Mouse (Mus musculus) gastrocnemius, postnatal 25 days (tissue): ENCODE measurements around the gene Sod2. TPM values are rescaled to one million over a fixed set of nuclear protein-coding genes. Genes with fewer than 3 reads are reported as not detected.
A peak's percentile ranks its signal among the peaks of the same experiment; 100 is the strongest.
"Not testable (repeated sequence)": the region's sequence is repeated elsewhere in the genome, so short reads cannot be mapped to it uniquely, and the experiment has no call there.

Experiments
- DNase-seq: peaks from one replicate; pipeline ENCODE4 v3.0.0; 2022
- long read RNA-seq, 2 experiments: library from polyadenylated mRNA; stranded (forward); transcript quantifications; one replicate each; pipeline ENCODE4 v2.0.0; 2021
- total RNA-seq, 2 experiments: library from RNA; stranded (reverse); gene quantifications; 1 replicate in 1 of 2; 2 replicates in 1 of 2; pipeline ENCODE4 v1.2.3; 2021

Gene Sod2
- total RNA-seq: 100 to 1,000 TPM; 447 to 456 TPM
- long read RNA-seq, experiment 1, full-length matches to known transcripts: 541 of 634 reads
- long read RNA-seq, experiment 1, partial matches to known transcripts: 36 of 634 reads
- long read RNA-seq, experiment 1, other reads (novel, unspliced or antisense): 57 of 634 reads
- long read RNA-seq, experiment 2, full-length matches to known transcripts: 462 of 535 reads
- long read RNA-seq, experiment 2, partial matches to known transcripts: 16 of 535 reads
- long read RNA-seq, experiment 2, other reads (novel, unspliced or antisense): 57 of 535 reads

DNA sequence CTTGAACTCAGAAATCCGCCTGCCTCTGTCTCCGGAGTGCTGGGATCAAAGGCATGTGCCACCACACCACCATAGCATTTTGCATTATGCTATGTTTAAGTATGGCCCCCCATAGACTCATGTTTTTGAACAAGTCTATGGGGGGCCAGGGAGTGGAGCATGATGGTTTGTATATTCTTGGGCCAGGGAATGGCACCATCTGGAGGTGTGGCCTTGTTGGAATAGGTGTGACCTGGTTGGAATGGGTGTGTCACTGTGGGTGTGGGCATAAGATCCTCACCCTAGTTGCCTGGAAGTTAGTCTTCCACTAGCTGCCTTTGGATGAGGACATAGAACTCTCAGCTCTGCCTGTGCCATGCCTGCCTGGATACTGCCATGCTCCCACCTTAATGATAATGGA, at the start of gene Sod2:
Sod2 (plus strand) TSS at position 301 of the 400 bp plus-strand sequence.
- DNase-seq: not testable (repeated sequence)

DNA sequence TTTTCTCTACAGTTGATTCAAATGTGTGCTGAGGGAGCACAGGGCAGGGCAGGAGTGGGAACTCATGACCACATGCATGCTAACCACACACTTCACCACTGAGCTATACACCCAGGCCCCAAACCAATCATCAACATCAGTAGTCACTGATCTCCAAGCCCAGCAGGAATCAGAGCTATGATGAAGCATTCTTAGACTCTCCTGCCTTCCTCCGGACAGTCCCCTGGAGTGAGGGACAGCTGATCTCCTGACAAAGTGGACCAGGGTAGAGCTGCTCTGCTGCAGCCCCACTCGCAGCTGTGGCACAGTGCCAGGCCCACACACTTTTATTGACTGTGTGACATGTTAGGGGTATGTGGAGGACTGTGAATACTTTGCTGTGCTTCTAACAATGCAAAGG, 47.3 kb upstream of the Sod2 start:
- not testable (repeated sequence) for DNase-seq

DNA sequence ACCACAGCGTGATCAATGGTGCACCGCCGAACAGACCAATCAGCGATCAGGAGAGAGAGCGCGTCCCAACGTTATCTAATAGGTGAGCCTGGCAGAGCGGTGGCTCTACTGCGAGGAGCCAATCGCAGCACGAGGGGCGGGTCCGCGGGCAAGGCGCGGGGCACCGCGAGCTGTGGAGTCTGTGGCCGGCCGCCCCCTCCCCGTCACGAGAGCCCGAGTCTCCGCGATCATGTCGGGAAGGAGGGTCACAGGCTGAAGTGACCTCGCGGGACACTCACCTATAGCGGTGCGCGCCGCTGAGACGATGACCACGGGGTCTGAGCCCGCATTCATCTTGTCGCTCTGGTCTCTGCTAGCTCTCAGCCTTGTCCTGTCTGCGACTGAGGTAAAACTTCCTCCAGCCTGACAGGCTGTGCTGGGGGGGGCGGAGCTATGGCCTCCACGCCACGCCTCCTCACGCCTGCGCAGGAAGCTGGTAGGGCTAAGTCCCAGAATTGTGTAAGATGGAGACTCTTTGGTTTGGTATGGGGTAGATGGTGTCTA, 46.2 kb upstream of the Sod2 start, which contains the start of gene Acat2:
Acat2 (minus strand) TSS at position 417 of the 543 bp plus-strand sequence.
- peak; percentile 92 for DNase-seq

DNA sequence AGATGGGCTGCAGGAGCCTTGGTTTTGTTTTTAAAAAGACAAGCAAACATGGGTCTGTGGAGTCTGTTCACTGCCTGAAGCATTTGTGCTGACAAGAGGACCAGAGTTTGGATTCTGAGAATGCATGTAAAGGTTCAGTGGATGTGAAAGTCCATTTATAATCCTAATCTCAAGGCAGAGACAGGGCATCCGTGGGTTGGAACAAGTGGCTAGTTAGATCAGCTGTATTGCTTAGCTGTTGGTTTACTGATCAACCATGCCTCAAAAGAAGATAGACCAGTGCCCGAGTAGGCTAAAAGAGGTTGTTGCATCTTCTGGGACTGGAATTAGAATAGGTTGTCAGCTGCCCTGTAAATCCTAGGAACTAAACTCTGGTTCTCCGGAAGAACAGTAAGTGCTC, 43.2 kb upstream of the Sod2 start:
- no peak for DNase-seq

DNA sequence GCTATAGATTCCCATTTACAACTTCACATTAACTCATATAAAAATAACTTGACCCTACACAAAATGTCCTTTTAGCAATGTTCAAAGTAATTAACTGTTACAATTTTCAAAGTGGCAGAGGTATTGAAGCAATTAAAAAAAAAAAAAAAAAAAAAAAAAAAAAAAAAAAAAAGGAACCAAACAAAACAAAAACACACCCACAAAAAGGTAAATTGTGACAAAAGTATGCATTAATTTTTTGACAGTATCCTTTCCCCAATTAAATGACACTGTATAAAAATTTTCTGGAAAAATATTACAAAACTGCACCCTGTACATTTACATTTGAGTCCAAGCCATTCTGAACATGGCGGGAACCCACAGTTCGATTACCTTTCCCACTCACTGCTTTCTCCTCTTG, 39.5 kb upstream of the Sod2 start:
- DNase-seq: no peak

DNA sequence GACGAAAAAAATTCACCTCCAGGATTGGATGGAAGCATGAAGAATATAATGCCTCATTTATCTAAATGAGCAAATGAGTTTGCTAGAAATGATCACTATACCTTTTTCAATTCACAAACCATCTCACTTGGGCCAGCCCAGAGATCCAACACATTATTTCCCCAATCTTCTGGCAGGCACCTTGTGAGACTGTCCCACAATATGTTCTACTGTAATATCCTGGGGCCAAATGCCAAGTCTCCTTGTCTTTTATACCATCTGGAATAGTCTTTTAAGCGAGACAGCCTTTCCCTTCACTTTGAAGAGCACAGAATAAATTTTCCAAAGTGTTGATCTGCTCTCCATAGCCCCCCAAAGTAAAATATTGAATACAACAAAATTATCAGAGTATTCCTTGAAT, 32.8 kb upstream of the Sod2 start:
- DNase-seq: no peak

- DNase-seq: no peak
These were observed 28.1 kb upstream of the Sod2 start for GRCm38 (mm10) chr17:12978546-12978945.

GRCm38 (mm10) chr17:12983988-12984387, 22.7 kb upstream of the Sod2 start:
- no peak for DNase-seq

DNA sequence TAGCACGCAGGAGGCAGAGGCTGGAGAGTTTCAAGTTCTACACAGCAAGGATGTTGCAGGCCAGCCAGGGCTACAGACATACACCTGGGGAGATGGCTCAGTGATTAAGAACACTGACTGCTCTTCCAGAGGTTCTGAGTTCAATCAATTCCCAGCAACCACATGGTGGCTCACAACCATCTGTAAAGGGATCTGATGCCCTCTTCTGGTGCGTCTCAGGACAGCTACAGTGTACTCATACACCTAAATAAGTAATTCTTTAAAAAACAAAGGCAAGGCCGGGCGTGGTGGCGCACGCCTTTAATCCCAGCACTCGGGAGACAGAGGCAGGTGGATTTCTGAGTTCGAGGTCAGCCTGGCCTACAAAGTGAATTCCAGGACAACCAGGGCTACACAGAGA, 18.6 kb upstream of the Sod2 start:
- DNase-seq: not testable (repeated sequence)

- no peak for DNase-seq
These were observed 16.0 kb upstream of the Sod2 start for GRCm38 (mm10) chr17:12990567-12991145.

DNA sequence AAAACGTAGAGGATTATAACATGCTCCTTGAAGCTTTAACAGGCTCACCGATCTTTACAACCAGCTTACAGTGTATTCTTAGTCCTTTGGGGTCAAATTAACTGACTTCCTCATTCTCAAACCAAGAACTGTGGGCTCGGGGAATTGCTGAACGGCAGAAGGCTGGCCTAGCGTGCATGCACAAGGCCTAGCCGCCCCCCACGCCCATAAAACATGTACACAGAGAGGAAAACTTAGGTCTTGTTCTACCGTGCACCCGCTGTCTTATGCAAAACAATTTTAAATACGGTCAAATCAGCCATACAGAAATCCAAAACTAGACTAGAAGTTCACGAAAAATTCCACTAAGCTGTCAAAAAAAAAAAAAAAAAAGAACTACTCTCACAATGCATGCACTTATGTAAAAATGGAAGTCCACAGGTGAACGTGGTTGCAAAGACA, 15.4 kb upstream of the Sod2 start:
- DNase-seq: no peak

GRCm38 (mm10) chr17:12991635-12992358, 14.8 kb upstream of the Sod2 start:
- peak; percentile 93 for DNase-seq

- DNase-seq: peak; percentile 97
These were observed 14.1 kb upstream of the Sod2 start for GRCm38 (mm10) chr17:12992470-12992991.

DNA sequence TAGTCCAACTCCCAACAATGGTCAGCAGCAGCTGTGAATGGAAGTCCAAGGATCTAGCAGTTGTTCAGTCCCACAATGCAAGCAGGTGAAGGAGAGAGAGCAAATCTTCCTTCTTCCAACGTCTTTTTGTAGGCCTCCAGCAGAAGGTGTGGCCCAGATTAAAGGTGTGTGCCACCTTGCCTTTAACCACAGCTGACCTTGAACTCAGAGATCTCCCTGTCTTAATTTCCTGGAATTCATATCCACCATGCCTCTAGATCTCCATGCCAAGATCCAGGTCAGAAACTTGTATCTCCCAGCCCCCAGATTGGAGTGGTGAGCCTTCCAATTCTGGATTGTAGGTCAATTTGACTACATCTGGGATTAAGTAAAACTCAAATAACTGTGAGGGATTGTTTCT, 12.6 kb upstream of the Sod2 start, which contains the start of gene Wtap:
Wtap (minus strand) TSS at position 101 of the 400 bp plus-strand sequence.
- DNase-seq: no peak

- no peak for DNase-seq
These were observed 10.3 kb upstream of the Sod2 start for GRCm38 (mm10) chr17:12996345-12996744.

DNA sequence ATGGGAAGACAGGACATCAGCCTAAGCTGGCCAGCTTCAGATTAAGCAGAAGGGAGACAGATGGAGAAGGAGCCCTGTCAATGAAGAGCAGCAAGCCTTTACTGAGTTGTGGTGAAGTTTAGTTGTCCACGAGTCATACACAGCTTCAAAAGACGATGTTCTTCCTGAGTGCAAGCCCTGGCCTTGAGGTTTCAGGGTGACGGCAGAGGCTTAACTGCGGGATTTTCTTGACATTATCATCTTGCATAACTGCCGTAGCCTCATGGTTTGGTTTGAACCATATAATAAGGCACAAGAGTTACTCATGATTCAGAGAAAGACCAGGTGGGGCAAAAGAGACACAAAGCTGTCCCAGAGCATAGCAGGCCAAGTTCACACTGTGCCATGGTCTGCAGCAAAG, 8.8 kb upstream of the Sod2 start:
- DNase-seq: no peak

- no peak for DNase-seq
These were observed 7.6 kb upstream of the Sod2 start for GRCm38 (mm10) chr17:12999069-12999468.

DNA sequence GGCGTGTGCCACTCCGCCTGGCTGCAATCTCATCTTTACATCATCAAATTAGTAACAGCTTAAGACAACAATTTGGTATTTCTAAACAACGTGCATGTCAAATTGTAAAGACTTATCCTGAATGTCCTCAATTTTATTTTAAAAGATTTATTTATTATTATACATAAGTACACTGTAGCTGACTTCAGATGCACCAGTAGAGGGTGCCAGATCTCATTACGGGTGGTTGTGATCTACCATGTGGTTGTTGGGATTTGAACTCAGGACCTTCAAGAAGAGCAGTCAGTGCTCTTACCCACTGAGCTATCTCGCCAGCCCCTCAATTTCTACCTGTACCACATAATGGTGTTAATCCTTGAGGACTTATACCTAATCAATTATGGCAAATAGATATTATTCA, 4.4 kb upstream of the Sod2 start:
- not testable (repeated sequence) for DNase-seq

- not testable (repeated sequence) for DNase-seq
These were observed 2.2 kb upstream of the Sod2 start for GRCm38 (mm10) chr17:13004436-13004835.

DNA sequence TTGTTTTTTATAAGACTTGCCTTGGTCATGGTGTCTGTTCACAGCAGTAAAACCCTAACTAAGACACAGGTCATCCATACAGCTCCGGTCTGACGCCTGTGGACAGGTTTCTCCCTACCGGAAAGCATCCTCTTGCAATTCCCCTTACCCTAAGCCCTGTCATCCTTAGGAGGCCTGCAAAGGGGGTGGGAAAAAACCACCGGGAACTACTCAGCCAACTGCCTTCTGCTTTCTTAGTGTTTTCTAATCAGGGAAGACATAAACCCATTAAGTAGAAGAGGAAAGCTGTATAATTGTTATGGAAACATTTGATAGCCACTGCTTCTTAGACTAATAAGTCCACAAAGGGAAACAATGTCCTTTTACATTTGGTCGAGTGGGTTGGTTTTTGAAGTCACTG, 338 bp downstream of the Sod2 start:
- DNase-seq: no peak

GRCm38 (mm10) chr17:13007730-13008425, 1.2 kb downstream of the Sod2 start:
- DNase-seq: peak; percentile 99

- no peak for DNase-seq
These were observed 1.9 kb downstream of the Sod2 start for GRCm38 (mm10) chr17:13008528-13008927.
